Mouse (Mus musculus) midbrain, postnatal 0 days (tissue): Measurements from ENCODE around the gene Mybpc3. TPM values are rescaled to one million over a fixed set of nuclear protein-coding genes. Genes with fewer than 3 reads are reported as not detected.

Experiments used
- ATAC-seq: fragments of 200-750 bp; cut with Nextera tagmentation; 2 replicates; pipeline ENCODE4 v1.8.0; 2017; ENCODE audit warnings: moderate number of reproducible peaks, mild to moderate bottlenecking, moderate TSS enrichment, moderate library complexity; ENCODE audit not compliant: low FRiP score
- DNase-seq: peaks from one replicate; pipeline ENCODE4 v3.0.0-alpha.2; 2015; ENCODE audit warnings: low spot score
- H3K27ac ChIP-seq: fragments of 300-500 bp; sonication (generic); 2 replicates; pipeline ENCODE4 v1.5.1; 2014; ENCODE audit warnings: low read depth, mild to moderate bottlenecking, low read length, mixed read lengths
- H3K27me3 ChIP-seq: fragments of 300-500 bp; sonication (generic); 2 replicates; pipeline ENCODE4 v1.6.1; 2014; ENCODE audit warnings: low read length, control low read depth, mixed read lengths; ENCODE audit not compliant: insufficient read depth
- H3K36me3 ChIP-seq: fragments of 300-500 bp; sonication (generic); 2 replicates; pipeline ENCODE4 v1.6.1; 2014; ENCODE audit warnings: low read length, control low read depth, mixed read lengths; ENCODE audit not compliant: insufficient read depth
- H3K4me1 ChIP-seq: fragments of 300-500 bp; sonication (generic); 2 replicates; pipeline ENCODE4 v1.6.1; 2014; ENCODE audit warnings: mild to moderate bottlenecking, control low read depth, antibody characterized with exemption, low read length, mixed read lengths; ENCODE audit not compliant: insufficient read depth
- H3K4me2 ChIP-seq: fragments of 300-500 bp; sonication (generic); 2 replicates; pipeline ENCODE4 v1.6.1; 2014; ENCODE audit warnings: low read depth, mild to moderate bottlenecking, low read length, mixed read lengths; ENCODE audit not compliant: poor library complexity, severe bottlenecking
- H3K4me3 ChIP-seq: fragments of 300-500 bp; sonication (generic); 2 replicates; pipeline ENCODE4 v1.5.1; 2014; ENCODE audit warnings: low read depth, mild to moderate bottlenecking, low read length, moderate library complexity
- H3K9ac ChIP-seq: fragments of 300-500 bp; sonication (generic); replicated peaks from 2 replicates; pipeline ENCODE4 v1.6.1; 2014; ENCODE audit warnings: mild to moderate bottlenecking, low read length, moderate library complexity, mixed read lengths; ENCODE audit not compliant: poor library complexity, severe bottlenecking
- H3K9me3 ChIP-seq: fragments of 300-500 bp; sonication (generic); 2 replicates; pipeline ENCODE4 v1.6.1; 2016; ENCODE audit warnings: low read length, control low read depth
- CTCF ChIP-seq: IDR thresholded peaks from 2 replicates; pipeline ENCODE4 v1.5.1; 2016; ENCODE audit warnings: antibody characterized with exemption, mild to moderate bottlenecking
- WGBS: fragments of 180-500 bp; shearing (Covaris S2); extraction: QIAGEN DNeasy Blood & Tissue Kit; methylation state at CpG from one replicate; pipeline ENCODE4 v1.1.7; 2014; 5-methylcytosine and 5-hydroxymethylcytosine counted together
- polyA plus RNA-seq: library from polyadenylated mRNA; unstranded; fragments of >200 nt; fragmentation: Nextera tagmentation; extraction: Ambion mirVana; gene quantifications from 2 replicates; pipeline ENCODE4 v1.2.1, GENCODE M21; 2015
- total RNA-seq: library from RNA; depleted of rRNA; stranded (reverse); fragments of >200 nt; gene quantifications from 2 replicates; pipeline ENCODE4 v1.2.3, GENCODE M21; 2014; rRNA removed

Gene Mybpc3
- 0.09 TPM in 1 of 2 replicates, not detected in the other for total RNA-seq
- polyA plus RNA-seq: not detected in 2 replicates

DNA sequence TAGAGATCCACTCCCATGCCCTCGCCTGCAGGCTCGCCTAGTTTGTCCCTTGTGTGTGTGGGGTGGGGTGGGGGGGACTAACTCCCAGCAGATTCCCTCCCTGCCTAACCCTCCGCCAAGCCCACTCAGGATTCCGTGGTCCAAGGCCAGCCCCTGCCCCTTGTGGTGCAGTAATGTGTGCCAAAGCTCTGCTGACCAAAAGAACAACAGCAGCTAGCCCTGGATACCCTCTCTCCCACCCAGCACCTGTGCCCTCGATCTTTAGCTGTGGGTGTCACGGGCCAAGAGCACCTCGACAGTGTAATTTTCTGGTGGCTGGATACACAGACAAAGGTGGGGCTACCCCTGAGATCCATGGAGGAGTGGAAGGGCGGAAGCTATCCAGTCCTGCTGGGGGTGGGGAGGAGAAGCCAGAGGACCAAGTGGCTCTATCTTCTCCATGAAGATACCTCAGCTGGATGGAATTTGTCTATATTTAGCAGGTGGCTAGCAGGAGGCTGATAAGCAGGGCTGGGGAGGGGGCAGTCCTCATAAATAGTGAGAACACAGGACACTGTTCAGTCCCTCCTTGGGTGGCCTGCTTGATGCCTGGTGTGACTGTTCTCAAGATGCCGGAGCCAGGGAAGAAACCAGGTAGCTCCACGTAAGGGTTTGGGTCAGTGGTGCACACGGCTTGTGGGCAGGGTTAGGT is at the start of gene Mybpc3:
Gene Mybpc3 (plus strand): TSS at position 560 of the 691 bp plus-strand sequence.
- Histone ChIP-seq H3K27ac (no peak within 1 kb of the TSS), H3K9me3 (no peaks in the 10 kb centered on the region), H3K9ac (no peak within 1 kb of the TSS), H3K4me1 (0 out of 2 replicates have a peak, but pooled peaks cover 3% of the 10 kb centered on the region), H3K36me3 (no peaks in the 10 kb centered on the region), H3K4me2 (no peak within 1 kb of the TSS), H3K27me3 (no peaks in the 10 kb centered on the region), H3K4me3 (no peak within 1 kb of the TSS)
- DNase-seq (no peak), ATAC-seq (no peak)
- TF ChIP-seq CTCF: no peak
- 78% methylated on average over 11 of the region's 11 CpGs for WGBS

DNA sequence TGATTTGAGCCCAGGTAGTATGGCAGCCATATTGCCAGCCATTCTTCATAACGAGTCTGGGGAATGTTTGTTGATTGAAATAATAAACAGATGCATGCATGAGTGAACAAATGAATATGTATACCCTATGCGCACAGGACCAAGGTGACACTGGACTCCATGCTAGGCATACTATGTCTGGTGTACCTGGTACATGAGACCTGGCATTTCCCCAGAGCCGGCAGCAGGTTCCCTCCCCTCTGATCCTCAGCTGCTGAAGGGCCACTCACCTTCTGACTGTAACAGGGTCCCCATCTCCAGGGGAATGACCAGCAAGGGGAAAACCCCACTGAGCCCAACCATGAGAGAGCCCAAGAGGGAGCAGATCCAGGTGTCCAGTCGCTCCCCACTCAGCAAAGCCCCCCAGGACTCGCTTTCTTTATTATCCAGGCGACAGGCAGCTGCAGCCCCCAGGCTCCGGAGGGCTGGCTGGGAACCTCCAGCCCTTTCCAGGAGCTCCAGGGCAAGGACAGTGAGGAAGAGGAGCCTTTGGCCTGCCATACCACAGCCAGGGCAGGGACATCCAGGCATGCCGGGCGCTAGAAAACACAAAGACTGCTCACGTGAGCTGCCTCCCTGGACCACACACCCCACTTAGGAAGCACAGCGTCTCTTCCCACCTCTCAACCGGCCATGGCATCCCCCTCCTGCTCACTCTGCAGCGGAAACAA is 49.6 kb upstream of the Mybpc3 start:
- peak overlapping the region; percentile 75; the same call in 1 of the 2 replicates for H3K4me3 ChIP-seq
- H3K27me3 ChIP-seq: no peaks in the 10 kb centered on the region
- no peak overlapping the region for H3K27ac ChIP-seq
- ATAC-seq: no peak
- H3K4me1 ChIP-seq: peaks cover 11% of the 10 kb centered on the region
- peak overlapping the region; percentile 44; the same call in 1 of the 2 replicates for H3K9ac ChIP-seq
- no peak for TF ChIP-seq CTCF
- DNase-seq: no peak
- H3K9me3 ChIP-seq: no peaks in the 10 kb centered on the region
- peaks cover 16% of the 10 kb centered on the region for H3K36me3 ChIP-seq
- WGBS: 57% methylated on average over 13 of the region's 13 CpGs
- peak overlapping the region; percentile 92 for H3K4me2 ChIP-seq

DNA sequence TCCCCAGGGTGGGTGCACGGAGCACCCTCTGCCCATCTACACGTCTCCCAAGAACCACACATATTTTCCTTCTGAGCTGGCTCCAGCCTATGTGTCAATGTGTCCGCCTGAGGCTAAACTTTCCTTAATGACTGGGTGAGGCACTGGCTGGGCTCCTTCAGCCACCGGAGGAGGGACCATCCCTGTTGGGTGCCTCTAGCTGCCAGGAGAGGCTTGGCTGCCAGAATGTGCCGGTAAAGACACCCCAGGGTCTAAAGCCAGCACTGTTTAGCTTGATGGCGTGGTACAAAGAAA is 49.1 kb upstream of the Mybpc3 start:
- DNase-seq: no peak

DNA sequence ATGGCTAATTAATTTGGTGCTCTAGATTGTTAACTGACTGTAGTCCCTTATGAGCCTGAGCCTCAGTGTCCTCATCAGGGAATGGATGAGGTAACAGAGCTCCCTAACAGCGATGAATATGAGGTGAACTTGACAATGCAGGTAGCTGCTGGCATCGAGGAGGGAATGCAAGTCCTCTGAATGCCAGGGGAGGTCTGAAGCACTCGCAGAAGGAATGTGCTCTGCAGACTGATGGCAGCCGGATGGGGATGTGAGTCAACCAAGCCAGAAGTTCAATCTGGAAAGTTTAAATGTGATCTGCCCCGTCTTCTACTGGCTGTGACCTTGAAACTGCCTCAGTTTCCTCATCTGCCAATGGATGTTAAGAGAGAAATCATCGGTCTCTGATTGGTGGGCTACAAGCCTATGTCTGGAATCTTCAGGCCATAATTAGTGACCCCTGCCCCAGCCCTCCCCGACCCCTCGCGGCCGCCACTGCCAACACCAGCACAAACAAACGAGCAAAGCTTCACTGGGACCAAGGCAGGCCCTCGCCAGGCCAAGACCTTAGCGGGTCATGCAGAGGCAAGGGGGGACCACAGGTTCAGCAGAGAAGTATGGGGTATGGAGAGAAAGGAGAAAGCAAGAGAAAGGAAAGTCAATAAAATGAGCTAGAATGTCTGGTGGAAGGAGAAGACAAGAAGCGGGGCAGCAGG is 48.5 kb upstream of the Mybpc3 start:
- peaks cover 9% of the 10 kb centered on the region for H3K36me3 ChIP-seq
- DNase-seq (no peak), ATAC-seq (0 out of 2 replicates have a peak, but pooled peaks have one; percentile 4)
- H3K4me1 ChIP-seq: peaks cover 11% of the 10 kb centered on the region
- H3K27me3 ChIP-seq: no peaks in the 10 kb centered on the region
- H3K9me3 ChIP-seq: no peaks in the 10 kb centered on the region
- 10% methylated on average over 14 of the region's 14 CpGs for WGBS
- no peak for TF ChIP-seq CTCF
- H3K27ac ChIP-seq: peak overlapping the region; percentile 82
- peak overlapping the region; percentile 75 for H3K4me3 ChIP-seq
- peak overlapping the region; percentile 76 for H3K9ac ChIP-seq
- peak overlapping the region; percentile 92 for H3K4me2 ChIP-seq

More for the DNA sequence above, 49.1 kb upstream of the Mybpc3 start:
- Histone ChIP-seq H3K9me3 (no peaks in the 10 kb centered on the region), H3K36me3 (peaks cover 15% of the 10 kb centered on the region), H3K27ac (no peak overlapping the region), H3K4me3 (peak overlapping the region; percentile 75), H3K27me3 (no peaks in the 10 kb centered on the region), H3K9ac (peak overlapping the region; percentile 44), H3K4me2 (peak overlapping the region; percentile 92), H3K4me1 (peaks cover 11% of the 10 kb centered on the region)
- ATAC-seq: no peak
- TF ChIP-seq CTCF: 0 out of 2 replicates have a peak, but pooled peaks have one; percentile 7
- WGBS: 45% methylated on average over 6 of the region's 6 CpGs

DNA sequence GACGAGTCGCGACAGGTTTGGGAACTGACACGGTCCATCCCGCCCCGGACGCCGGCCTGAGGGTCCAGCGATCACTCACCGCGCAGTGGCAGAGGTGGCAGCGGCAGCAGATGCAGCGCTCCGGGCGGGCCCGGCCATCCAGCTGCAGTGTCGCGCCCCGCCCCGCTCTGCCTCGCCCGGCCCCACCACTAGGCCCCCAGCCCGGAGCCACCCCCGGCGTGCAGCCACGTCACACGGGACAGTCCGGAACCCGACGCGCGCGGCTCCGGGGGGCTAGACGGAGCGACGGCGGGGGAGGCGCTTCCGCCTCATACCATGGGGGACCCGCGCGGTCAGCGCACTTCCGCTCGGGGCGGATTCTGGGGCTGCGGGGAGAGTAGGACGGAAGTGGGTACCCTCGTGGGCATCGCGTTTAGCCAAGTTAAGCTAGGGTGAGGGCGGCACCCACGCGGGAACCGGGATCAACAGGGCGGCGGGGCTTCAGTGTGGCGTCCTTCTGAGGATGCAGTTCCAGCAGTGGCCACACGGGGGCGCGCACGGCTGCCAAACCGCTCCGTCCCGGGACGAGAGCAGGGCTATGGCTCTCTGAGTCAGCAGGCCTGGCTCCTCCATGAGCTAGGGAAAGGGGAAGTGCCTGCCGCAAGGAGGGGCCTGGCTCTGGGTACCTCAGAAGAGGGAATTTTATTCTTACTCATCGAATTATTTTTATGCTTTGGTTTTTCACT is 47.7 kb upstream of the Mybpc3 start, which contains the start of gene Slc39a13:
Gene Slc39a13 (minus strand): TSS at position 342 of the 725 bp plus-strand sequence.
- under 1% methylated on average over 63 of the region's 69 CpGs for WGBS
- TF ChIP-seq CTCF: peak; percentile 99

More for the DNA sequence above, 47.7 kb upstream of the Mybpc3 start, which contains the start of gene Slc39a13:
- Histone ChIP-seq H3K36me3 (peaks cover 4% of the 10 kb centered on the region; the same call in 1 of the 2 replicates), H3K4me3 (peak within 1 kb of the TSS; percentile 75), H3K9me3 (no peaks in the 10 kb centered on the region), H3K4me2 (peak within 1 kb of the TSS; percentile 92), H3K27ac (peak within 1 kb of the TSS; percentile 82), H3K4me1 (peaks cover 11% of the 10 kb centered on the region), H3K9ac (peak within 1 kb of the TSS; percentile 76), H3K27me3 (no peaks in the 10 kb centered on the region)
- DNase-seq: peak; percentile 97
- ATAC-seq: peak; percentile 96
